Mouse (Mus musculus) mouse embryonic stem cell (cell line): ENCODE measurements around the gene Adam10.

Source experiments
- in situ Hi-C, 2 experiments: fragments of 300-500 bp; cut with MboI; formaldehyde crosslinking; loops; 1 replicate in 1 of 2; 3 replicates in 1 of 2; pipeline ENCODE4 v1.14.3; 2019 to 2020; ENCODE audit warnings: low sequenced_read_pairs in 2 of 2, low pct_unique_long_range_greater_than_20kb in 1 of 2, mixed read lengths in 1 of 2; ENCODE audit not compliant: unreplicated experiment in 1 of 2

Gene Adam10

DNA sequence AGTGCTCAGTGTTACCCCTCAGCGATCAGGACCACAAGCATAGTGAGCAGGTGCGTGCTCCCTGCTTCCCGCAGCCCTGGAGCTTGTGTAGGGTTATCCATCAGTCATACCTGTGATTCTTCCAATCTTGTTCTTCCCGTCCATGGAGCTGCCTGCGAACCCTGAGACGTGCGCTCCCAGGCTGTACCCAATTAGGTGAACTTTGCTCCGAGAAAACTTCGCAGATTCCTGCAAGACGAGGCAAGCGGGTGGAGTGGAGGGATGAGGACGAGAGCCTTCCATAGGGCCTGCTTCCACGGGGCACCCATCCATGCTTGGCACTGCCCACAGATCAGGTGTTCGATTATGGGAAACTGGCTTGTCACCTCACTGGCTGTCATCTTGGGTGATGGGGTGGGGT is 139.9 kb downstream of the Adam10 start:
- in situ Hi-C loops: no loop called here

GRCm38 (mm10) chr9:70824103-70824502 is 145.3 kb downstream of the Adam10 start:
- in situ Hi-C loops: no loop called here

GRCm38 (mm10) chr9:70827911-70828310 is 149.1 kb downstream of the Adam10 start:
- in situ Hi-C loops: no loop called here
